Comparison of ENCODE assay signal across 8 mouse cellular contexts in the genomic region with DNA sequence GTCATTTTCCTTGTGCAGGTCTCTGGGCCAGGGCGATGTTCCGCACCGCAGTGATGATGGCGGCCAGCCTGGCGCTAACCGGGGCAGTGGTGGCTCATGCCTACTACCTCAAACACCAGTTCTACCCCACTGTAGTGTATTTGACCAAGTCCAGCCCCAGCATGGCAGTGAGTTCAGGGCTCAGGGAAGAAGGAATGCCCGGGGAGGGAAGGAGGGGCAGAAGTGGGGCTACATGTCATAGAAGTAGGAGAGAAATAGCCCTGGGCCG. TPM values are rescaled to one million over a fixed set of nuclear protein-coding genes. Genes with fewer than 3 reads are reported as not detected.
DNase-seq lines count a peak whose midpoint lies in the region; ATAC-seq and TF ChIP-seq lines count a peak whose summit lies in the region.

No protein-coding gene starts in this region.

- peaks cover 25% of the 10 kb centered on the region; the same call in 1 of the 2 replicates for H3K79me2 ChIP-seq in liver, adult 2 months (ENCODE audit: control insufficient read depth, insufficient read depth, low read length)
- H3K79me2 ChIP-seq in myocyte (ENCODE audit: control insufficient read depth, insufficient read depth): peaks cover 16% of the 10 kb centered on the region

- H3K27me3 ChIP-seq in liver, adult 2 months (ENCODE audit: control insufficient read depth, insufficient read depth, low read length): no peaks in the 10 kb centered on the region
- H3K27me3 ChIP-seq in embryonic facial prominence, embryonic 12.5 days: no peaks in the 10 kb centered on the region
- H3K27me3 ChIP-seq in hindbrain, postnatal 0 days (ENCODE audit: insufficient read depth, low read length): no peaks in the 10 kb centered on the region
- no peaks in the 10 kb centered on the region for H3K27me3 ChIP-seq in myocyte (ENCODE audit: control insufficient read depth, insufficient read depth, insufficient read length)

- intact Hi-C loops in gastrocnemius, postnatal 36 days (cut with DNase I): no loop called here

- TF ChIP-seq CTCF in liver, adult 2 months (IDR thresholded peaks at IDR 0.05; ENCODE audit: low read depth, low read length): no peak
- TF ChIP-seq CTCF in hindbrain, postnatal 0 days (IDR thresholded peaks at IDR 0.05; ENCODE audit: low read depth): no peak

- H3K4me1 ChIP-seq in liver, adult 2 months (ENCODE audit: control insufficient read depth, insufficient read depth, low read length): peaks cover 22% of the 10 kb centered on the region
- peaks cover 17% of the 10 kb centered on the region for H3K4me1 ChIP-seq in embryonic facial prominence, embryonic 12.5 days
- peaks cover 13% of the 10 kb centered on the region for H3K4me1 ChIP-seq in hindbrain, postnatal 0 days (ENCODE audit: insufficient read depth, low read length)

- H3K4me2 ChIP-seq in embryonic facial prominence, embryonic 12.5 days (replicated peaks): peak overlapping the region; percentile 98
- peak overlapping the region; percentile 97 for H3K4me2 ChIP-seq in hindbrain, postnatal 0 days (ENCODE audit: low read depth, low read length)
- peak overlapping the region; percentile 95 for H3K4me2 ChIP-seq in myocyte (ENCODE audit: low read depth)

- peak overlapping the region; percentile 88; the same call in 1 of the 2 replicates for H3K27ac ChIP-seq in liver, adult 2 months (replicated peaks; ENCODE audit: insufficient read depth, low read depth, low read length)
- H3K27ac ChIP-seq in embryonic facial prominence, embryonic 12.5 days: no peak overlapping the region
- peak overlapping the region; percentile 99 for H3K27ac ChIP-seq in hindbrain, postnatal 0 days

- H3K4me3 ChIP-seq in liver, adult 2 months (ENCODE audit: insufficient read depth, low read depth, low read length): peak overlapping the region; percentile 69
- peak overlapping the region; percentile 80 for H3K4me3 ChIP-seq in embryonic facial prominence, embryonic 12.5 days
- peak overlapping the region; percentile 87 for H3K4me3 ChIP-seq in hindbrain, postnatal 0 days (ENCODE audit: low read length)
- H3K4me3 ChIP-seq in myocyte: peak overlapping the region; percentile 94

- peaks cover 32% of the 10 kb centered on the region for H3K36me3 ChIP-seq in liver, adult 2 months (ENCODE audit: control insufficient read depth, insufficient read depth, low read length)
- peaks cover 46% of the 10 kb centered on the region for H3K36me3 ChIP-seq in embryonic facial prominence, embryonic 12.5 days
- peaks cover 43% of the 10 kb centered on the region for H3K36me3 ChIP-seq in hindbrain, postnatal 0 days (ENCODE audit: insufficient read depth, low read length)
- H3K36me3 ChIP-seq in myocyte (ENCODE audit: control insufficient read depth, insufficient read depth): peaks cover 17% of the 10 kb centered on the region

- peak overlapping the region; percentile 78 for H3K9ac ChIP-seq in liver, adult 2 months (ENCODE audit: low read depth, low read length)
- peak overlapping the region; percentile 90 for H3K9ac ChIP-seq in embryonic facial prominence, embryonic 12.5 days
- peak overlapping the region; percentile 74 for H3K9ac ChIP-seq in hindbrain, postnatal 0 days (replicated peaks; ENCODE audit: low read length)

- peak overlapping the region; percentile 46 for H3ac ChIP-seq in myocyte (ENCODE audit: control insufficient read depth, insufficient read length)

- no peak for DNase-seq in liver, adult 2 months (ENCODE audit: extremely low read depth, low read depth, low spot score)
- no peak for DNase-seq in liver
- DNase-seq in hindbrain, postnatal 0 days (ENCODE audit: low spot score): no peak
- DNase-seq in adrenal gland, postnatal 36 days: no peak
- DNase-seq in adrenal gland, postnatal 10 days: no peak
- no peak for DNase-seq in gastrocnemius, postnatal 36 days

- 52% methylated on average over 8 of the region's 8 CpGs for WGBS in liver, adult 2 months
- WGBS in embryonic facial prominence, embryonic 12.5 days: 85% methylated on average over 8 of the region's 8 CpGs
- 91% methylated on average over 8 of the region's 8 CpGs for WGBS in hindbrain, postnatal 0 days

- ATAC-seq in embryonic facial prominence, embryonic 12.5 days (ENCODE audit: insufficient number of reproducible peaks, insufficient read depth, low FRiP score, low TSS enrichment): no peak
- no peak for ATAC-seq in hindbrain, postnatal 0 days

- TF ChIP-seq POLR2A in liver, adult 2 months (IDR thresholded peaks at IDR 0.05; ENCODE audit: extremely low read depth, insufficient read depth, low read length): no peak
- no peak for TF ChIP-seq POLR2A in myocyte (IDR thresholded peaks at IDR 0.05; ENCODE audit: insufficient read length, low read depth)

- H3K9me3 ChIP-seq in embryonic facial prominence, embryonic 12.5 days: no peaks in the 10 kb centered on the region
- H3K9me3 ChIP-seq in hindbrain, postnatal 0 days (ENCODE audit: low read length): no peaks in the 10 kb centered on the region

TF ChIP-seq in myocyte, 11 proteins besides CTCF, POLR2A, EP300 and RAD21:
- TF ChIP-seq MAX (IDR thresholded peaks at IDR 0.05; ENCODE audit: low read depth): no peak
- TF ChIP-seq POLR2AphosphoS2 (IDR thresholded peaks at IDR 0.05; ENCODE audit: insufficient read length, low read depth): peak; percentile 39
- TF ChIP-seq REST (IDR thresholded peaks at IDR 0.05; ENCODE audit: insufficient read depth, insufficient read length): no peak

RNA-seq across cellular contexts. Expression of a gene that starts 1.5 kb away (rescaled TPM):
- total RNA-seq in liver, adult 2 months (2014; rRNA removed): 7.6 and 15.2 TPM in 2 replicates
- 53.0 and 64.7 TPM in 2 replicates for polyA plus RNA-seq in liver, adult 2 months (2012; rRNA removed)
- 26.4 and 29.8 TPM in 2 replicates for polyA plus RNA-seq in embryonic facial prominence, embryonic 12.5 days (2016; fragmentation: Nextera tagmentation; extraction: Ambion mirVana)
- 27.6 and 34.1 TPM in 2 replicates for total RNA-seq in hindbrain, postnatal 0 days (2014; rRNA removed)
- 26.8 and 29.8 TPM in 2 replicates for polyA plus RNA-seq in hindbrain, postnatal 0 days (2015; fragmentation: Nextera tagmentation; extraction: Ambion mirVana)
- 24.3 TPM for polyA plus RNA-seq in myocyte (2012; fragmentation: generic; extraction: Trizol)
- total RNA-seq in adrenal gland, postnatal 36 days (2021): 10 to 100 TPM; 57.5 to 61.2 TPM
- 10 to 100 TPM; 40.5 to 43.7 TPM for total RNA-seq in adrenal gland, postnatal 10 days (2021)
- total RNA-seq in gastrocnemius, postnatal 36 days (2021): 10 to 100 TPM; 14.4 to 15.8 TPM

RNA-seq across cellular contexts. Expression of a gene that starts 9.8 kb away (rescaled TPM):
- 27.1 and 27.2 TPM in 2 replicates for total RNA-seq in liver, adult 2 months (2014; rRNA removed)
- polyA plus RNA-seq in liver, adult 2 months (2012; rRNA removed): 13.6 and 16.8 TPM in 2 replicates
- polyA plus RNA-seq in embryonic facial prominence, embryonic 12.5 days (2016; fragmentation: Nextera tagmentation; extraction: Ambion mirVana): 79.3 and 79.4 TPM in 2 replicates
- total RNA-seq in hindbrain, postnatal 0 days (2014; rRNA removed): 34.4 and 36.2 TPM in 2 replicates
- polyA plus RNA-seq in hindbrain, postnatal 0 days (2015; fragmentation: Nextera tagmentation; extraction: Ambion mirVana): 52.4 and 54.9 TPM in 2 replicates
- polyA plus RNA-seq in myocyte (2012; fragmentation: generic; extraction: Trizol): 43.0 TPM
- total RNA-seq in adrenal gland, postnatal 36 days (2021): 10 to 100 TPM; 58.2 to 58.6 TPM
- total RNA-seq in adrenal gland, postnatal 10 days (2021): 10 to 100 TPM; 58.2 to 59.4 TPM
- total RNA-seq in gastrocnemius, postnatal 36 days (2021): 10 to 100 TPM; 25.8 TPM

RNA-seq across cellular contexts. Expression of a gene that starts 9.8 kb away (rescaled TPM):
- 455 and 560 TPM in 2 replicates for total RNA-seq in liver, adult 2 months (2014; rRNA removed)
- polyA plus RNA-seq in liver, adult 2 months (2012; rRNA removed): 715 and 820 TPM in 2 replicates
- 703 and 704 TPM in 2 replicates for polyA plus RNA-seq in embryonic facial prominence, embryonic 12.5 days (2016; fragmentation: Nextera tagmentation; extraction: Ambion mirVana)
- 558 and 787 TPM in 2 replicates for total RNA-seq in hindbrain, postnatal 0 days (2014; rRNA removed)
- polyA plus RNA-seq in hindbrain, postnatal 0 days (2015; fragmentation: Nextera tagmentation; extraction: Ambion mirVana): 668 TPM in 2 replicates
- polyA plus RNA-seq in myocyte (2012; fragmentation: generic; extraction: Trizol): 2,772 TPM
- 1,000 to 10,000 TPM; 1,081 to 1,082 TPM for total RNA-seq in adrenal gland, postnatal 36 days (2021)
- total RNA-seq in adrenal gland, postnatal 10 days (2021): 1,000 to 10,000 TPM; 1,154 to 1,182 TPM
- 100 to 1,000 TPM; 333 to 400 TPM for total RNA-seq in gastrocnemius, postnatal 36 days (2021)

RNA-seq across cellular contexts. Expression of a gene that starts 13.2 kb away (rescaled TPM):
- total RNA-seq in liver, adult 2 months (2014; rRNA removed): 10.9 and 12.6 TPM in 2 replicates
- polyA plus RNA-seq in liver, adult 2 months (2012; rRNA removed): 52.6 and 52.7 TPM in 2 replicates
- polyA plus RNA-seq in embryonic facial prominence, embryonic 12.5 days (2016; fragmentation: Nextera tagmentation; extraction: Ambion mirVana): 38.1 and 39.3 TPM in 2 replicates
- 76.0 and 97.3 TPM in 2 replicates for total RNA-seq in hindbrain, postnatal 0 days (2014; rRNA removed)
- 43.2 and 46.3 TPM in 2 replicates for polyA plus RNA-seq in hindbrain, postnatal 0 days (2015; fragmentation: Nextera tagmentation; extraction: Ambion mirVana)
- 44.3 TPM for polyA plus RNA-seq in myocyte (2012; fragmentation: generic; extraction: Trizol)
- total RNA-seq in adrenal gland, postnatal 36 days (2021): 10 to 100 TPM; 29.7 to 34.8 TPM
- 10 to 100 TPM; 21.6 to 26.1 TPM for total RNA-seq in adrenal gland, postnatal 10 days (2021)
- total RNA-seq in gastrocnemius, postnatal 36 days (2021): 1 to 10 TPM; 7.6 to 9.0 TPM

RNA-seq across cellular contexts. Expression of a gene that starts 20.3 kb away (rescaled TPM):
- total RNA-seq in liver, adult 2 months (2014; rRNA removed): 185 and 210 TPM in 2 replicates
- polyA plus RNA-seq in liver, adult 2 months (2012; rRNA removed): 433 and 503 TPM in 2 replicates
- 31.9 and 33.2 TPM in 2 replicates for polyA plus RNA-seq in embryonic facial prominence, embryonic 12.5 days (2016; fragmentation: Nextera tagmentation; extraction: Ambion mirVana)
- total RNA-seq in hindbrain, postnatal 0 days (2014; rRNA removed): 122 and 123 TPM in 2 replicates
- 57.7 and 64.2 TPM in 2 replicates for polyA plus RNA-seq in hindbrain, postnatal 0 days (2015; fragmentation: Nextera tagmentation; extraction: Ambion mirVana)
- 37.1 TPM for polyA plus RNA-seq in myocyte (2012; fragmentation: generic; extraction: Trizol)
- total RNA-seq in adrenal gland, postnatal 36 days (2021): 10 to 100 TPM; 22.9 to 42.0 TPM
- total RNA-seq in adrenal gland, postnatal 10 days (2021): 10 to 100 TPM; 14.3 to 15.9 TPM
- total RNA-seq in gastrocnemius, postnatal 36 days (2021): 1 to 10 TPM; 4.9 to 5.1 TPM
